Mouse (Mus musculus): ENCODE data around the gene Trim2.

Trim2 gene

GRCm38 (mm10) chr3:84257989-84258517 is 48.6 kb downstream of the Trim2 start:
- no peak for DNase-seq (ENCODE audit: low spot score in 2 of 2)

GRCm38 (mm10) chr3:84254520-84254878 is 52.2 kb downstream of the Trim2 start:
- DNase-seq (ENCODE audit: low spot score in 2 of 2) = no peak

DNA sequence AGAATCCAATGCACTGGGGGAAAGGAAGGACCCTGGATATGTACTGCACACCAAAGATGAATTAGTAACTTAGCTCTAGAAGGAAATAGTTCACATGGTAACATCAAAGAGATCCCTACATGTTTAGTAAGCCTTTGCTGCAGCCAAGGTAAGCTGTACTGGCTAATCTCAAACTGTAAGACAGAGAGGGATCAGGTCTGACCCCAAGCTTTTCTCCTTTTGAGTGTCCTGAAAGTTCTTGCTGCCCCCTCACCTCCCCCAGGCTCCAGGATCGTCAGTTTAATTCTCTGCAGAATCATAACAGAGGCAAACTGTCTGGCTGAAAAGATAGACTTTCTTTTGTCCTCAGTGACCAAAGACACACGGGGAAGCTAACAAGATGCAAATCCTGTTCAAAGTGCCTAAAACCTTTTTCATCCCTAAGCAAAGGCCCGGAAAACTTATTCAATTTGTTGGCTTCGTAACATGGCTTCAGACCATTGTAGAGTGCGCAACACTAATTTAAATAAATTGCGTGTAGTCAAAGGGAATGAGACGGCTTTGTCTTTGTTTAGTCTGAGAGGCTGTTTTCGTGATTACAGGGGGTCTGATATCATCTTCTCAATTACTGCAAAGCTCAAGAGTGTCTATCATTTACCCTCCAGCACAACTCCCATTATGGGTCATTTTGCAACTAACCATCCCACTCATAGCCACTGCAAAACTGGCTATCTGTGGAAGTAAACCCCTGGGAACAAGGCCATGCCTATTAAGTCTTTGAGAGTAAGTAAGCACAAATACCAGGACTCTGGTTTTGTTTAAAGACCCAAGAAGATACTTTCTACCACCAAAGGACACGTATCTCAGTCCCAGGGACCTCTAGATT is 52.8 kb downstream of the Trim2 start:
- no peak for DNase-seq (ENCODE audit: low spot score in 2 of 2)

DNA sequence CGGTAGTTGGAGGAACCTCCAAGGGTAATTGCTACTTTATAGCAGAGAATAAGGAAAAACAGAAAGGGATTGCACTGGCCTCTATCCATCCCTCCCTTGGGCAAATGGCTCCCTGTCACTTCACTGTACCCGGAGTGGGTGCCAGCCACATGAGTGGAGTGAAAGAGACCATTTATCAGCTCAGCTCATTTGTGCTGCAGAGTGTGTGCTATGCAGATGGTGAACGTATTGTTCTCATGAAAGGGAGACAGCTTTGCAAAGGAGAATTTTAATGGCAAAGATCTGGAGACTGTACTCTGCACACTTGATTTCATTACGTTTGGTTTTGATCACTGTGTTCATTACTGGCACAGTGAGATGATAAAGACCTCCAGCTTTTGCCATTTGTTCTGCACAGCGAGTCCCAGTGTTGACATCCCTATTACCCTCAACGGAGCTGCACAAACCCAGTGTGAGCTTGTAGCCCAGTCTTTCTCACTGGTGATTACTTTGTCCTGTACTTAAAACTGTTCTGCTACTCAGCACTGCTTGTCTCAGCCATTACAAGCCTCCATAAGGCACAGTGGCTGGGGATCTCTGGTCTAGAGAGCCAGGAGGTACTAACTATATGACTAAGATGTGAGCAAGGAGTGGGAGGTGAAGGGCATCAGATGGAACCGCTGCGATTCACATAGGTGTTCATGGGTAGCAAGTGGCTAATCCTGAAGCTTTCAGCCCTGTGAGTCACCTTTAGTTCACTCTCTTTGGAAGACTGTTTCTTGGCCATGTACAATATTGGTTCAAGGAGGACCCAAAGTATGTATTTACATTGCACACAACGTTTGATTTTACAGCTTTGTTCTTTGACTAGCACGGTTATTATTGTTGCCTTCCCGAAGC is 53.7 kb downstream of the Trim2 start:
- no peak for DNase-seq (ENCODE audit: low spot score in 2 of 2)

DNA sequence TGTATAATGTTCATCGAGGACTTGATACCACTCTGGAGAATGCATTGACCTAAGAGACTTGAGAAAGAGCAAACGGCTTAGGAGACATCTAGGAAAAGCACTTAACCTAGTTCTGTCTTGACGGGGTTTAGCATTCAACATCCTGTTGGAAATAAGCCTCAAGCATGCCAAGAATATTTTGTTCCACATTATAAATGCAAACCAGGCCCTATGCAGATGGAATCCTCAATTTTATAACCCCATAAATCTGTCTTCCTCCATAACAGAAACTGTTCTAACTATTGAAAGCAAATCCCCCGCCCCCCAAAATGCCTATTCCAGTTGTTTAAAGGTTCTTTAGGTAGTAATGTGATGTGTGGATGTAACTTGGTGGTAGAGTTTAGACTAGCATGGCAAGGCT is 55.0 kb downstream of the Trim2 start:
- no peak for DNase-seq (ENCODE audit: low spot score in 2 of 2)

DNA sequence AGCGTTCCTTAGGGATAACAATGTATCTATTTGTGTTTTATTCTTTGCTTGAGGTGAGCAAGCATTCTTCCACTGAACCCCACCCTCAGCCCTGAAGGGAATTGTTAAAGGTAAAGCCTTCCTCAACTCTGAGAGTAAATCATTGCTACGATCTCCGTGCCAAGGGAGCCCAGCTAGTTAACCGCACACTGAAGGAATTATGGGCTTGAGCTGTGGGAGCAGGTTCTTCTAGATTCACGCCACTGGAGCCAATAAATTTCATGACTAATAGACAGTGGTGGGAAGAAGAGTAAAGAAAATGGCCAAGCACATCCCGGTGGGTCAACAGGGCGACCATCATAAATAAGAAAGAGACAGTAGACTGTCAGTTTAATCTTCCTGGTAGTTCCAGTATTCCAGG is 56.4 kb downstream of the Trim2 start:
- no peak for DNase-seq (ENCODE audit: low spot score in 2 of 2)

GRCm38 (mm10) chr3:84247789-84248188 is 58.9 kb downstream of the Trim2 start:
- no peak for DNase-seq (ENCODE audit: low spot score in 2 of 2)

DNA sequence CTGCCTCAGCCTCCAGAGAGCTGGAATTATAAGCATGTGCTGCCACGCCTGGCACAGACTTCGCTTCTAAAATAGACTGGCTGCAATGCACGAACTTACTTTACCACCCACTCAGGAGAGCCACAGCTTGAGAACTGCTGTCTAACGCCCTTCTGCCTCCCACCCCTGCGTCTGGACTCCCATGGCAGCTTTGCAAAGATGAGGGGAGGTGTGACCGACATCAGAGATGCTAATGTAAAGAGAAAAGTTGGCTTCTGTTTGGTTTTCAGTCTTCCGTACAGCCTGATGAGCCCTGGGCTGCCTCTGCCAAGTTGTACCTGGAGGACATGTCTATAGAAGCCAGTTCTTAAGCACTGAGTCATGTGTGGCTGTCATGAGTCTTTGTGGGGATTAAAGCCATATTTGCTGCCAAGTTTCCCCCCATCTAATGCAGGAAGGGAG is 60.2 kb downstream of the Trim2 start:
- DNase-seq (ENCODE audit: low spot score in 2 of 2) = no peak

GRCm38 (mm10) chr3:84243116-84243515 is 63.6 kb downstream of the Trim2 start:
- no peak for DNase-seq (ENCODE audit: low spot score in 2 of 2)

- DNase-seq (ENCODE audit: low spot score in 2 of 2) = no peak
Measured at GRCm38 (mm10) chr3:84242497-84242896, 64.2 kb downstream of the Trim2 start.

GRCm38 (mm10) chr3:84241098-84241497 is 65.6 kb downstream of the Trim2 start:
- DNase-seq (ENCODE audit: low spot score in 2 of 2) = no peak

- peak in 1 of 2 experiments; percentile 8 for DNase-seq (ENCODE audit: low spot score in 2 of 2)
Measured at GRCm38 (mm10) chr3:84235420-84236304, 71.0 kb downstream of the Trim2 start.

GRCm38 (mm10) chr3:84234562-84234961 is 72.1 kb downstream of the Trim2 start:
- no peak for DNase-seq (ENCODE audit: low spot score in 2 of 2)

- no peak for DNase-seq (ENCODE audit: low spot score in 2 of 2)
Measured at GRCm38 (mm10) chr3:84233663-84234415, 72.8 kb downstream of the Trim2 start.

- DNase-seq (ENCODE audit: low spot score in 2 of 2) = no peak
Measured at GRCm38 (mm10) chr3:84232312-84232711, 74.4 kb downstream of the Trim2 start.

GRCm38 (mm10) chr3:84230988-84231387 is 75.7 kb downstream of the Trim2 start:
- peak; percentile 26 to 27 for DNase-seq (ENCODE audit: low spot score in 2 of 2)

GRCm38 (mm10) chr3:84228911-84229310 is 77.8 kb downstream of the Trim2 start:
- DNase-seq (ENCODE audit: low spot score in 2 of 2) = peak; percentile 6 to 30

GRCm38 (mm10) chr3:84228203-84228870 is 78.3 kb downstream of the Trim2 start:
- DNase-seq (ENCODE audit: low spot score in 2 of 2) = peak; percentile 60 to 62

DNA sequence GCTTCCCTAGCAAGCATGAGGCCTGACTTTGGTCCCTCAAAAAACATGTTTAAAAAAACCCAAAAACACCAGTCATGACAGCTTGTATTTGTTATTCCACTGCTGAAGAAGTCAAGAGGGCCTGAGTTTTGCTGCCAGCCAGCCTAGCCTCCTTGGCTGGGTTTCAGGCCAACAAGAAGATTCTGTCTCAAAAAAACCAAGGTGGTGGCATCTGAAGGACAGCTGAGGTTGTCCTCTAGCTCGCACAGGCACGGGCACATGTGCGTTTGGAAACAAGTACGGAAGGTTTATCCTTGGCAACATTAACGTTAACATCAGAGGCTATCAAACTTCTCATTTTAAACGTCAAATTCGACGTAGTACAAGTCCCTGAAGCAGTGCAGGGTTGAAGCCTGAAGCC is 79.0 kb downstream of the Trim2 start:
- DNase-seq (ENCODE audit: low spot score in 2 of 2) = no peak

DNA sequence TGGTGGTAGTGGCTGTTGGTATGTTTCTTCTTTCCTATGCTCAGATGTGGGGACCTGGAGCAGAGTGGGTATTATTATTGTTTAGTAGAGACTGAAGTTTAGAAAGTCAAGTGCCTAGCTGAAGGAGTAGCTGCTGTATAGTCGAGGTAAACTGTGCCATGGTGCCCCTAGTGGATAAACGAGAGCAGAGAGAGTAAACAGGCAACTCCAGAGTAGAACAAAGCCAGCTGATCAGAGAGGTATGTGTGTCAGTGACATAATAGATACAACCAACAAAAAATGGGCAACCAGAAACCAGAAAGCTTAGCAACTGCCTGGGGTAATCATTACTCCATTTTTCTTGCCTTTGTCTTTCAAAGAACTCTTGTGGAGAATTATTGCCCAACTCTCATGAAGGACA is 81.7 kb downstream of the Trim2 start:
- no peak for DNase-seq (ENCODE audit: low spot score in 2 of 2)

All from spleen, postnatal 36 days (tissue).